Mouse (Mus musculus) liver, embryonic 12.5 days (tissue): ENCODE data around the gene Gm11115. TPM values are rescaled to one million over a fixed set of nuclear protein-coding genes. Genes with fewer than 3 reads are reported as not detected.

Experiments used
- ATAC-seq: fragments of 200-750 bp; cut with Nextera tagmentation; 2 replicates; pipeline ENCODE4 v1.8.0; 2017; ENCODE audit warnings: moderate number of reproducible peaks, mild to moderate bottlenecking, moderate library complexity
- H3K27ac ChIP-seq: fragments of 300-500 bp; sonication (generic); 2 replicates; pipeline ENCODE4 v1.5.1; 2016; ENCODE audit warnings: mild to moderate bottlenecking
- H3K27me3 ChIP-seq: fragments of 300-500 bp; sonication (generic); replicated peaks from 2 replicates; pipeline ENCODE4 v1.6.1; 2016; ENCODE audit warnings: mild to moderate bottlenecking, moderate library complexity
- H3K36me3 ChIP-seq: fragments of 300-500 bp; sonication (generic); 2 replicates; pipeline ENCODE4 v1.6.1; 2016; ENCODE audit warnings: mild to moderate bottlenecking, moderate library complexity
- H3K4me1 ChIP-seq: fragments of 300-500 bp; sonication (generic); 2 replicates; pipeline ENCODE4 v1.6.1; 2016
- H3K4me2 ChIP-seq: fragments of 300-500 bp; sonication (generic); 2 replicates; pipeline ENCODE4 v1.6.1; 2016; ENCODE audit warnings: mild to moderate bottlenecking, moderate library complexity
- H3K4me3 ChIP-seq: fragments of 300-500 bp; sonication (generic); 2 replicates; pipeline ENCODE4 v1.5.1; 2016; ENCODE audit warnings: mild to moderate bottlenecking, moderate library complexity
- H3K9ac ChIP-seq: fragments of 300-500 bp; sonication (generic); 2 replicates; pipeline ENCODE4 v1.6.1; 2016; ENCODE audit warnings: mild to moderate bottlenecking, moderate library complexity
- H3K9me3 ChIP-seq: fragments of 300-500 bp; sonication (generic); replicated peaks from 2 replicates; pipeline ENCODE4 v1.6.1; 2016; ENCODE audit warnings: mild to moderate bottlenecking, moderate library complexity
- WGBS: fragments of 180-500 bp; shearing (Covaris S2); methylation state at CpG from one replicate; pipeline ENCODE4 v1.1.7; 2016; ENCODE audit not compliant: insufficient replicate concordance; 5-methylcytosine and 5-hydroxymethylcytosine counted together
- polyA plus RNA-seq: library from polyadenylated mRNA; unstranded; fragments of >200 nt; fragmentation: Nextera tagmentation; extraction: Ambion mirVana; gene quantifications from 2 replicates; pipeline ENCODE4 v1.2.1, GENCODE M21; 2016

Gm11115 gene
- polyA plus RNA-seq, result not detected in 2 replicates

GRCm38 (mm10) chr5:88153999-88154398 lies at the start of gene Gm11115:
TSS of gene Gm11115 (minus strand) at chr5:88154099.
- Histone ChIP-seq H3K4me1 (no peaks in the 10 kb centered on the region), H3K9me3 (peaks cover 7% of the 10 kb centered on the region; the same call in 1 of the 2 replicates), H3K9ac (no peak within 1 kb of the TSS), H3K4me3 (no peak within 1 kb of the TSS), H3K36me3 (no peaks in the 10 kb centered on the region), H3K27me3 (no peaks in the 10 kb centered on the region), H3K4me2 (no peak within 1 kb of the TSS), H3K27ac (no peak within 1 kb of the TSS)
- no peak for ATAC-seq

- H3K9me3 ChIP-seq, result 0 out of 2 replicates have a peak, but pooled peaks cover 2% of the 10 kb centered on the region
- no peak within 1 kb of the TSS for H3K4me2 ChIP-seq
- no peak within 1 kb of the TSS for H3K27ac ChIP-seq
- ATAC-seq, result no peak
- no peak within 1 kb of the TSS for H3K4me3 ChIP-seq
- no peaks in the 10 kb centered on the region for H3K27me3 ChIP-seq
- no peak within 1 kb of the TSS for H3K9ac ChIP-seq
- WGBS, result 42% methylated on average over 1 of the region's 1 CpGs
- no peaks in the 10 kb centered on the region for H3K36me3 ChIP-seq
- no peaks in the 10 kb centered on the region for H3K4me1 ChIP-seq
Measured at GRCm38 (mm10) chr5:88111430-88111829, 42.5 kb downstream of the Gm11115 start, which contains the start of gene Gm11116. TSS of gene Gm11116 (minus strand) at chr5:88111530.

Other genes with a start within 250 kb of the Gm11115 start
- 0.12 TPM in 1 of 2 replicates, not detected in the other for gene Csn3, start 228.5 kb downstream of the Gm11115 start, polyA plus RNA-seq
- gene 2310003L06Rik, start 184.6 kb downstream of the Gm11115 start, polyA plus RNA-seq, result not detected in 2 replicates
- gene Gm28434, start 184.6 kb downstream of the Gm11115 start, polyA plus RNA-seq, result not detected in 2 replicates
- gene Cabs1, start 174.7 kb downstream of the Gm11115 start, polyA plus RNA-seq, result not detected in 2 replicates
- gene Smr3a, start 151.6 kb downstream of the Gm11115 start, polyA plus RNA-seq, result not detected in 2 replicates
- not detected in 2 replicates for gene Smr2, start 67.5 kb downstream of the Gm11115 start, polyA plus RNA-seq
- not detected in 2 replicates for gene Gm11116, start 42.6 kb downstream of the Gm11115 start, polyA plus RNA-seq
- gene Gm7714, start 114.8 kb upstream of the Gm11115 start, polyA plus RNA-seq, result not detected in 2 replicates
- gene Prol1, start 163.2 kb upstream of the Gm11115 start, polyA plus RNA-seq, result not detected in 2 replicates
- not detected in 2 replicates for gene Amtn, start 222.0 kb upstream of the Gm11115 start, polyA plus RNA-seq